Mouse (Mus musculus) limb, embryonic 12.5 days (tissue): ENCODE data around the gene 2010111I01Rik. TPM values are rescaled to one million over a fixed set of nuclear protein-coding genes. Genes with fewer than 3 reads are reported as not detected.

Source experiments
- ATAC-seq: fragments of 200-750 bp; cut with Nextera tagmentation; 2 replicates; pipeline ENCODE4 v1.8.0; 2017; ENCODE audit warnings: low read depth, moderate TSS enrichment; ENCODE audit not compliant: insufficient number of reproducible peaks, insufficient read depth, low FRiP score, low TSS enrichment
- H3K27ac ChIP-seq: fragments of 300-500 bp; sonication (generic); 2 replicates; pipeline ENCODE4 v1.5.1; 2016; ENCODE audit warnings: mild to moderate bottlenecking, moderate library complexity
- H3K27me3 ChIP-seq: fragments of 300-500 bp; sonication (generic); 2 replicates; pipeline ENCODE4 v1.6.1; 2016; ENCODE audit warnings: mild to moderate bottlenecking, moderate library complexity
- H3K36me3 ChIP-seq: fragments of 300-500 bp; sonication (generic); 2 replicates; pipeline ENCODE4 v1.6.1; 2016; ENCODE audit warnings: mild to moderate bottlenecking, moderate library complexity
- H3K4me1 ChIP-seq: fragments of 300-500 bp; sonication (generic); replicated peaks from 2 replicates; pipeline ENCODE4 v1.6.1; 2016
- H3K4me2 ChIP-seq: fragments of 300-500 bp; sonication (generic); 2 replicates; pipeline ENCODE4 v1.6.1; 2016; ENCODE audit warnings: mild to moderate bottlenecking, moderate library complexity
- H3K4me3 ChIP-seq: fragments of 300-500 bp; sonication (generic); replicated peaks from 2 replicates; pipeline ENCODE4 v1.5.1; 2016; ENCODE audit warnings: mild to moderate bottlenecking
- H3K9ac ChIP-seq: fragments of 300-500 bp; sonication (generic); replicated peaks from 2 replicates; pipeline ENCODE4 v1.6.1; 2016; ENCODE audit warnings: mild to moderate bottlenecking, moderate library complexity
- H3K9me3 ChIP-seq: fragments of 300-500 bp; sonication (generic); 2 replicates; pipeline ENCODE4 v1.6.1; 2016; ENCODE audit warnings: mild to moderate bottlenecking, moderate library complexity
- WGBS: fragments of 180-500 bp; shearing (Covaris S2); methylation state at CpG from one replicate; pipeline ENCODE4 v1.1.7; 2016; 5-methylcytosine and 5-hydroxymethylcytosine counted together
- polyA plus RNA-seq: library from polyadenylated mRNA; unstranded; fragments of >200 nt; fragmentation: Nextera tagmentation; extraction: Ambion mirVana; gene quantifications from 2 replicates; pipeline ENCODE4 v1.2.1, GENCODE M21; 2016

2010111I01Rik gene
- polyA plus RNA-seq, 1 experiment from 2014 or later, result 207 TPM

- Histone ChIP-seq H3K9me3 (no peaks in the 10 kb centered on the region), H3K27me3 (no peaks in the 10 kb centered on the region), H3K36me3 (peaks cover 12% of the 10 kb centered on the region; the same call in 1 of the 2 replicates), H3K4me1 (peaks cover 63% of the 10 kb centered on the region), H3K9ac (no peak overlapping the region), H3K4me2 (no peak overlapping the region), H3K27ac (peak overlapping the region; percentile 92), H3K4me3 (no peak overlapping the region)
- WGBS, result 51% methylated on average over 5 of the region's 5 CpGs
- ATAC-seq, result no peak
These were observed 223.6 kb downstream of the 2010111I01Rik start for GRCm38 (mm10) chr13:63188306-63188705.

GRCm38 (mm10) chr13:63188811-63189210 lies 224.1 kb downstream of the 2010111I01Rik start:
- Histone ChIP-seq H3K4me1 (peaks cover 63% of the 10 kb centered on the region), H3K4me2 (no peak overlapping the region), H3K27ac (peak overlapping the region; percentile 92), H3K4me3 (no peak overlapping the region), H3K27me3 (no peaks in the 10 kb centered on the region), H3K36me3 (peaks cover 12% of the 10 kb centered on the region; the same call in 1 of the 2 replicates), H3K9me3 (no peaks in the 10 kb centered on the region), H3K9ac (no peak overlapping the region)
- WGBS, result 50% methylated on average over 2 of the region's 2 CpGs
- ATAC-seq, result no peak

- WGBS, result 75% methylated on average over 3 of the region's 3 CpGs
- H3K4me3 ChIP-seq, result no peak overlapping the region
- no peak for ATAC-seq
- peaks cover 33% of the 10 kb centered on the region for H3K4me1 ChIP-seq
- peaks cover 12% of the 10 kb centered on the region; the same call in 1 of the 2 replicates for H3K36me3 ChIP-seq
- no peaks in the 10 kb centered on the region for H3K27me3 ChIP-seq
- H3K4me2 ChIP-seq, result no peak overlapping the region
- no peaks in the 10 kb centered on the region for H3K9me3 ChIP-seq
- no peak overlapping the region for H3K27ac ChIP-seq
- H3K9ac ChIP-seq, result no peak overlapping the region
These were observed 228.7 kb downstream of the 2010111I01Rik start for GRCm38 (mm10) chr13:63193423-63193822.

- H3K9me3 ChIP-seq, result no peaks in the 10 kb centered on the region
- peaks cover 4% of the 10 kb centered on the region for H3K4me1 ChIP-seq
- WGBS, result 83% methylated on average over 1 of the region's 1 CpGs
- no peak for ATAC-seq
- H3K36me3 ChIP-seq, result peaks cover 6% of the 10 kb centered on the region; the same call in 1 of the 2 replicates
- no peaks in the 10 kb centered on the region for H3K27me3 ChIP-seq
- H3K27ac ChIP-seq, result no peak overlapping the region
- H3K9ac ChIP-seq, result no peak overlapping the region
- no peak overlapping the region for H3K4me3 ChIP-seq
- no peak overlapping the region for H3K4me2 ChIP-seq
These were observed 233.3 kb downstream of the 2010111I01Rik start for GRCm38 (mm10) chr13:63198038-63198437.

- no peak overlapping the region for H3K4me2 ChIP-seq
- H3K4me1 ChIP-seq, result peaks cover 20% of the 10 kb centered on the region
- H3K9ac ChIP-seq, result no peak overlapping the region
- H3K27ac ChIP-seq, result no peak overlapping the region
- peaks cover 6% of the 10 kb centered on the region; the same call in 1 of the 2 replicates for H3K36me3 ChIP-seq
- WGBS, result 69% methylated on average over 2 of the region's 2 CpGs
- no peak for ATAC-seq
- H3K27me3 ChIP-seq, result no peaks in the 10 kb centered on the region
- no peak overlapping the region for H3K4me3 ChIP-seq
- H3K9me3 ChIP-seq, result no peaks in the 10 kb centered on the region
These were observed 234.9 kb downstream of the 2010111I01Rik start for GRCm38 (mm10) chr13:63199588-63199987.

GRCm38 (mm10) chr13:63203502-63204278 lies 239.0 kb downstream of the 2010111I01Rik start:
- Histone ChIP-seq H3K36me3 (peaks cover 6% of the 10 kb centered on the region; the same call in 1 of the 2 replicates), H3K27me3 (no peaks in the 10 kb centered on the region), H3K4me2 (no peak overlapping the region), H3K9ac (no peak overlapping the region), H3K4me3 (no peak overlapping the region), H3K9me3 (no peaks in the 10 kb centered on the region), H3K4me1 (peaks cover 41% of the 10 kb centered on the region), H3K27ac (peak overlapping the region; percentile 79)
- WGBS, result 30% methylated on average over 8 of the region's 8 CpGs
- ATAC-seq, result no peak; the same call in 1 of the 2 replicates

- Histone ChIP-seq H3K9me3 (no peaks in the 10 kb centered on the region), H3K4me1 (peaks cover 42% of the 10 kb centered on the region), H3K9ac (no peak overlapping the region), H3K4me3 (no peak overlapping the region), H3K36me3 (no peaks in the 10 kb centered on the region; the same call in 1 of the 2 replicates), H3K4me2 (no peak overlapping the region), H3K27ac (peak overlapping the region; percentile 65; the same call in 1 of the 2 replicates), H3K27me3 (no peaks in the 10 kb centered on the region)
- 72% methylated on average over 4 of the region's 4 CpGs for WGBS
- ATAC-seq, result no peak
These were observed 241.1 kb downstream of the 2010111I01Rik start for GRCm38 (mm10) chr13:63205750-63206149.

- no peaks in the 10 kb centered on the region; the same call in 1 of the 2 replicates for H3K36me3 ChIP-seq
- H3K4me1 ChIP-seq, result peaks cover 48% of the 10 kb centered on the region
- 51% methylated on average over 1 of the region's 1 CpGs for WGBS
- H3K9me3 ChIP-seq, result no peaks in the 10 kb centered on the region
- H3K4me2 ChIP-seq, result no peak overlapping the region
- no peak for ATAC-seq
- H3K27ac ChIP-seq, result peak overlapping the region; percentile 65
- H3K4me3 ChIP-seq, result no peak overlapping the region
- H3K27me3 ChIP-seq, result no peaks in the 10 kb centered on the region
- H3K9ac ChIP-seq, result no peak overlapping the region
These were observed 241.7 kb downstream of the 2010111I01Rik start for GRCm38 (mm10) chr13:63206396-63206795.

- H3K27me3 ChIP-seq, result no peaks in the 10 kb centered on the region
- H3K27ac ChIP-seq, result no peak overlapping the region
- H3K4me3 ChIP-seq, result no peak overlapping the region
- no peak overlapping the region for H3K9ac ChIP-seq
- ATAC-seq, result no peak
- peaks cover 12% of the 10 kb centered on the region for H3K36me3 ChIP-seq
- peaks cover 14% of the 10 kb centered on the region for H3K4me1 ChIP-seq
- no peaks in the 10 kb centered on the region for H3K9me3 ChIP-seq
- H3K4me2 ChIP-seq, result no peak overlapping the region
These were observed 251.8 kb downstream of the 2010111I01Rik start for GRCm38 (mm10) chr13:63216537-63216936.

- H3K27me3 ChIP-seq, result no peaks in the 10 kb centered on the region
- H3K4me2 ChIP-seq, result no peak overlapping the region
- no peak overlapping the region for H3K27ac ChIP-seq
- H3K36me3 ChIP-seq, result no peaks in the 10 kb centered on the region
- no peak for ATAC-seq
- H3K4me3 ChIP-seq, result no peak overlapping the region
- H3K9me3 ChIP-seq, result no peaks in the 10 kb centered on the region
- WGBS, result 94% methylated on average over 8 of the region's 8 CpGs
- H3K9ac ChIP-seq, result no peak overlapping the region
- no peaks in the 10 kb centered on the region for H3K4me1 ChIP-seq
These were observed 258.5 kb downstream of the 2010111I01Rik start for GRCm38 (mm10) chr13:63223026-63223770.

- peaks cover 14% of the 10 kb centered on the region for H3K4me1 ChIP-seq
- WGBS, result 82% methylated on average over 8 of the region's 8 CpGs
- no peaks in the 10 kb centered on the region for H3K36me3 ChIP-seq
- no peak overlapping the region for H3K4me2 ChIP-seq
- no peak for ATAC-seq
- H3K9me3 ChIP-seq, result no peaks in the 10 kb centered on the region
- H3K4me3 ChIP-seq, result no peak overlapping the region
- no peak overlapping the region for H3K27ac ChIP-seq
- H3K27me3 ChIP-seq, result no peaks in the 10 kb centered on the region
- no peak overlapping the region for H3K9ac ChIP-seq
These were observed 261.3 kb downstream of the 2010111I01Rik start for GRCm38 (mm10) chr13:63225796-63226583.
